Mouse (Mus musculus): Measurements from ENCODE around the gene Tifab.
"Not testable (repeated sequence)": the region's sequence is repeated elsewhere in the genome, so short reads cannot be mapped to it uniquely, and the experiment has no call there.

Tifab gene

DNA sequence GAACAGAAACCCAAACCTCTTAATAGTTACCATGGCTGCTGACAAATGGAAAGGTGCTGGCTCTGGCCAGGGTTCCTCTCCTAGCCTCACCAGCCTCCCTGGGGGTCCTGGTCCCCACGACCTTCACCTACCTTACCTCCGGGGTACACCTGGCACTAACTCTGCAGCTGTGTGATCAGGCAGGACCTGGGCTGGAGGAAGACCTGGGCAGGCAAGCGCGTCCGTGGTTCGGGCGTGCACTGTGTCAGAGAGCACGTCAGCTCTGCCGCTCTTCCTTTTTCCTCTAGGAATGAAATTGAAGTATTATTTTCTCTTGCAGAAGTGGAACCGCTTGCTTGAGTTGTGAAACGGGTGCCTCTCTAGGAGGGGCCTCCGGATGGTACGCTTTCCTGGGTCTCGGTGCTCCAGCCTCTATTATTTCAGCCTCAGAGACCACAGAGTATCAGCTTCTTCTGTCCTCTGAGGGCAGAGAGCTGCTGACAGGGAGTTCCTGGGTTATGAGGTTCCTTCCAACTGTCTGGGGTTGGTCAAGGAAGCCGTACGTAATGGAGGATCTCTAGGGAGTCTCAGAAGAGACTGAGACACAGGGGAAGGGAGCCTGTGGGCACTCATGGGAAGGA, at the start of gene Tifab:
Tifab (minus strand) TSS at position 470 of the 620 bp plus-strand sequence.
- DNase-seq (ENCODE audit: low spot score): no peak

DNA sequence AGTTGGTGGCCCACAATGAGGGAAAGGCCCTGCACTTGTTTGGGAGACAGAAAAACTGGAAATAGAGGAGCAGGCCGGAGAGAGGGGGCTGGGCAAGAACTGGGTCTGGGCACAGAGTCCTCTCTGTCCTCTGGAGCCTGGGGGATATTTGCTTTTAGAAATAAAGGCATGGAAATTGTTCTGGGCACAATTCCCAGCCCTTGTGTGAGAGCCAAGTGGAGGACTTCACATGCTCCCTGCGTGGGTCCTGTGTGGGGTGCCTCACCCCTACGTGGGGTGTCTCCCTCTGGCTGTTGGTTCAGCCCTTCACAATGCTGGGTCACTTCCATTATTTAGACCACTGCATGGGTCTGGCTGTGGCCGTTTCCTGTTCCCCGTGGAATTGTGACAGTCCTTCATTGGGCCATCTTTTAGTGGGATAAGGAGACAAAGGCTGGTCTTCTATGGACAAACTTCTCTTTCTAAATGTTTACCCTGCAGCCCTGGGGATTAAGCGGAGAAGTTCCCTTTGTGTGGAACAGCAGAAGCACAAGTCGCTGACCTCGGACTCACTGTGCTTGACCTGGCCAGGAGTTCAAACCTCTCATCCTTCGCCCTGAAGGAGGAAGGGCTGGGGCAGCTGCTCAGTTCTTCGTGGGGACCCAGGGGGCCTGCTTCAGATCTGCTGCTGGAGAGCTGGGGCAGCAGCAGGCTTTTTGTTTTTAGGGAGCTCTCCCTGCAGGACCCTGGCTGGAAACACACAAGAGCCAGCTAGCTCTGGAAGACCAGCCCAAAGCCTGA, 47.7 kb upstream of the Tifab start:
- DNase-seq (ENCODE audit: low spot score): peak; percentile 5

- no peak for DNase-seq (ENCODE audit: low spot score)
Measured at GRCm38 (mm10) chr13:56223625-56224024, 44.9 kb upstream of the Tifab start.

DNA sequence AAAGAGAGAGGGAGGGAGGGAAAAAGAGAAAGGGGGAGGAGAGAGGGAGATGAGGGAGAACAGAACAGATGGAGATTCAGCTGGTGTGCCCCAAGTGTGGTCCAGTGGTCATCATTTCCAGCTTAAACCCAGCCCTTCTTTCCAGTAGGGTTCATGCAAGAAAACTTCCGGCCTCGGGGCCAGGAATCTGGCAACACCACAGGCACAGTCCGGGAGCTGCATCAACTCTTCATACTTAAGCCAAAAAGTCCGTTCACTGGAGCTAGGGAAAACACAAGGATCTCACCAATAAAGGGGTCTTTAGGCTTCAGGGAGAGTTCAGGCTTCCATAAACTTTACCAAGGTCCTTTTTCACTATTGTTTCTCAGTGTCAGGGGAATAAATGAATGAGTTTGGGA, 44.2 kb upstream of the Tifab start:
- DNase-seq (ENCODE audit: low spot score): no peak

- no peak for DNase-seq (ENCODE audit: low spot score)
Measured at GRCm38 (mm10) chr13:56221995-56222848, 43.5 kb upstream of the Tifab start.

- DNase-seq (ENCODE audit: low spot score): no peak
Measured at GRCm38 (mm10) chr13:56221129-56221910, 42.6 kb upstream of the Tifab start.

DNA sequence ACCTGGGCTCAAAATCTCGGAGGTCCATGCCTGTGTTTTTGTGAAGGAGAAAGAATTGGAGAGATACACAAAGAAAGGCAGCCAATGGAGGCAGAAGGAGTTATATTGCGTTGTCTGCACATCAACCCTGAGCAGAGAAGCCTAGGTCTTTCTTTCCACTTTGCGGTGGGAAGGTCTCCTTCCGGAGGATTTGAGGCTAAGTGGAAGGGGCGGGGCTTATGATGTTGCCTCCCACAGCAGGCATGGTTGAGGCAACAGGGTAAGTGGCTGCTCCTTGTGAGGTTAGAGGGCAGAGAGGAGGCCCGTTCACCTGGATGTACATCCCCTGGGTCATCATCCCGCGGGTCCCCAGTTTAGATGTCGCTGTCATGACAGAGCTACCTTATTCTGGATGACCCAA, 40.6 kb upstream of the Tifab start:
- DNase-seq (ENCODE audit: low spot score): no peak

DNA sequence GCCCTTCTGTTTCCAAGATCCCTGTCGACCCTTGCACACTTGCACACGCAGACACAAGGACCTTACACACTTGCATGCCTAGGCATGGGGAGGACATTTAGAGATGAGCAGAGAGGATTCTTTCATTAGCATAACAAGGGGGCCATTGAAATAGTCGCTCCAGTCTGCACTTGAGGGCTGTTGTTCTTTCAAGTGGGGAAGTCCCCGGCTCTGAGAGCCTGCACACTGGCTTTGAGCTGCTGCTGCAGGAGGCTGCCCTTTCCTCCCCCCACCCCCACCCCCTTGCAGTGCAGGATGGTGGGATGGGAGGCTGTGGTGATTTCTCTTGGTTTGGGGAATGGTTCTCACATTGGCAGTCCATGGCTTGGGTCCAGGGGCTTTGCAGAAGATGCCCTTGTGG, 37.4 kb upstream of the Tifab start:
- DNase-seq (ENCODE audit: low spot score): no peak

DNA sequence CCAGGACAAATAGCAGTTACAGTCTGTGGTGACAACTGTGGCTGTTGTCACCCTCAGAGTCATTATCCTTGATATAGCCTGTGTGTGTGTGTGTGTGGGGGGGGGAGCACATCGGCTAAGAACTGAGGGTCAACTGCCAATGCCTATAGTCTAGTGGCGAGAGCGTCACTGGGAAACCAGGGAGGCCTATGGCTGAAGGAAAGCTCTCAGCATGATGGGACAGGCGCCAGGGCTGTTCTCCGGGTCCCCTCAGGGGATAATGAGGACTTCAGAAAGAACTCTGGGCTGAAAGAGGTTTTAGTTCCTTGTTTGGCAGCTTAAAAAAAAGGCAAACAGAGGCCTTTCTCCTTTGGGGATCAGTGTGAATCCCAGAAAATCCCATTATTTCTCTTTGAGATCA, 35.9 kb upstream of the Tifab start:
- DNase-seq (ENCODE audit: low spot score): no peak

DNA sequence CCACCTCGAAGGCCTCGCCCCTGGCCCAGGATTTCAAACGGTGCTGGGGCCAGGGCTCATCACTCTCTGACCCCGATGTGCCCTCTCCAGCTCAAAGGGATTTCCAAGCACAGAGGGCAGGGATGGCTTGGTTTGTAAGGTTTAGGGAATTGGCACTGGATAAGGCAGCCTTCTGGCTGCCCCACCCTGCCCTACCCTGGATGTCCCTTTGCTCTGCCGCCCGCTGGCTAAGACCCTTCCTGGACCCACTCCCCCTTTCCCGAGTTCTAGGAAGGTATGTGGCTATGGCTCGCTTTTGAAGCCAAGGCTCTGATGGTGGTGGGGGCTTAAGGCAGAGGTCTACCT, 30.4 kb upstream of the Tifab start:
- DNase-seq (ENCODE audit: low spot score): no peak

DNA sequence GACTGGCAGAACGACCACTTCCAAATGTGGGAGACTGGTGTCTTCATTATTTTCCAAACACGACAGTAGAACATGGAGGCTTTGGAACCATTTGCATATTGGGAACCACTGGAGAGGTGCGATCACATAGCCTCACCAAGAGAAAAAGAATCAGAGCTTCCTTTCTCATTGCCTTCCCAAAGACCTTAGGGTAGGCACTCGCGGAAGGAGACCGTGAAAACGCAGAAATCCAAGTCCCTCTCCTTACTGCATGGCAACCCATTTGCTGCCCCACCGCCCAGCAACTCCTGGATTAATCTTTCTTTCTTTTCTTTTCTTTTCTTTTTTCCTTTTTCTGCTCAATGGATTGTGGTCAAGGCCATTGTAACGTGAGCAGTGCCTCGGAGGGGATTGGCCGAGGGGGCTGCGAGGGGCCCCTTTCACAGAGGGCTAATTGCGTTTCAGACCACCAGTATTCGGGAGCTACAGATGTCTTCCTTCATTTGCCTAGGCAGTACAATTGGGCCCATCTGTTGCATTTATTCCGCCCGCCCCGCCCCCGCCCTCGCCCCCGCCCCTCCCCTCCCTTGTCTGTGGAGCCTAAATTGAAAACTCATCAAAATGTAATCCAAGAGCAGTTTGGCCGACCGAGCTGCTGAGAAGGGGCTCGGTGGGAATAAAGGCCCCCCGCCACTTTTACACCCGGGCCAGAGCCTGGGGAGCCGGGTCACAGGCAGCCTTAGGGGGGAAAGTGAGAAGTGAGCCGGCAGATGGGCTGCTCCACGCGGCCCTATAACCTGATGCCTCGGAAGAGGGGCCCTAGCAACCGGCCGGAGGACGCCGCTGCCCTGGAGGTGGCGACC, 29.8 kb upstream of the Tifab start:
- no peak for DNase-seq (ENCODE audit: low spot score)

DNA sequence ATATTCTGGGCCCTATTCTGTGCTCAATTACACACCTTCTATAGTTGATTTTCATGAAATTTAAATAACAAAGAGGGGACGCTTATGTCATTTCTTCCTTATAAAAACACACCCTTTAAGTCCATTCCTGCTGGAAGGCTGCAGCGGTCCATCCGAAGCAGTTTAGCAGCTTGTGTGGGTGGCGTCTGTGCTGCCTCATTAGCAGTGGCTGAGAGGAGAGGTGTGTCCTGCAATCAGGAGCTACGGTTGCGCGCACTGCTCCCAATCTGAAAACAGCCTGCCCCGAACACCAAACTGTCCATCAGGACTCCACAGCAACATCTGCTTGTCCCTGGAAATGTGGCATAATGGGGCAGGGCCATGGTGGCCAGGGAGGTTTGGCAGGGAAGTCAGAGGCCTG, 20.8 kb upstream of the Tifab start:
- DNase-seq (ENCODE audit: low spot score): no peak

DNA sequence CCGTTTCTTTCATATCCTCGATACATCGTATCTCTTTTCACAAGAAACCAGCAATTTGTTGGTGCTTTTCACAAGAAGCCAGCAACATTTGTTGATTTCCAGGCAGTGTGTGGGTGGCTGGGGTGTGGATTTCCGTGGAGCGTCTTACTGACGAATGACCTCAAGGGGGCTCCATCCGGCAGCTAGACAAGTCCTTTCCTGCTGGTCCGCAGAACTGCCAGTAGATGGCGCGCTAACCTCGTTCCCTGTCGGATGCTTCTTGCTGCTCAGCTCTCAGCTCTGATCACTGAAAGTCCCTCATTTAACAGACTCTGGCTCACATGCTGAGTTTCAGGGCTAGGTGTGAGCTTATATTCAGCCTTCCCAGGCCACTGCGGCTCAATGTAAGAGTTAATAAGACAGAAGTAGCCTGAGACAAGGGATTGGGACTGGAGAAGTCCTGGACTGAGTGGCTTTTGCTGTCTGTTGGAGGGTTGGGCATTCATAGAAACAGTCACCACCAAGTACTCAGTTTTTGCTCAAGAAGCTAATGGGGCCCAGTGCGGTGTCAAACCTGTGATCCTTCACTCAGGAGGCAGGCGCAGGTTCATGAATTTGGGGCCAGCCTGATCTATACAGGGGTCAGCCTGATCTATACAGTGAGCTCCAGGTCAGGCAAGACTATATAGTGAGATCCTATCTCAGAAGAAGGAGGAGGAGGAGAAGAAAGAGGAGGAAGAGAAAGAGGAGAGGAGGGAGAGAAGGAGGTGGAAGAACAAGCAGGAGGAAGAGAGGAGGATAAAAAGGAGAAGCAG, 19.0 kb upstream of the Tifab start:
- DNase-seq (ENCODE audit: low spot score): peak; percentile 91

DNA sequence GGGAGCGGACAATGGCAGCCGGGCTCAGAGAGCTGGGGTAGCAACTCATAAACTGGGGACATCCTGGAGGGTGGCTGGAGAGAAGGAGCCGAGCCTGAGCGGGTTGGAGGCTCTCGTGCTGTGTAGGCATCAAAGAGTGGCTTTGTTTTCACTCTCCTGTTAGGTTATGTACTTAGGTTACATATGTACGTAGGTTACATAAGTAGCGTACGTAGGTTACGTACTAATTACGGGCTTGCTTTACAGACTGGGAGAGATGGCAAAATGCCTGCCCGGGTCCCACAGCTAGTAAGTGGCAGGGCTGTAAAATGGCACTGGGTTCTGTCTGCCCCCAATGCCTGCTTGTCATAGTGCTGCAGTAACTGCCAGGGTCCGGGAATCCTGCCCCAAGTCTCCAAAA, 18.3 kb upstream of the Tifab start:
- no peak for DNase-seq (ENCODE audit: low spot score)

DNA sequence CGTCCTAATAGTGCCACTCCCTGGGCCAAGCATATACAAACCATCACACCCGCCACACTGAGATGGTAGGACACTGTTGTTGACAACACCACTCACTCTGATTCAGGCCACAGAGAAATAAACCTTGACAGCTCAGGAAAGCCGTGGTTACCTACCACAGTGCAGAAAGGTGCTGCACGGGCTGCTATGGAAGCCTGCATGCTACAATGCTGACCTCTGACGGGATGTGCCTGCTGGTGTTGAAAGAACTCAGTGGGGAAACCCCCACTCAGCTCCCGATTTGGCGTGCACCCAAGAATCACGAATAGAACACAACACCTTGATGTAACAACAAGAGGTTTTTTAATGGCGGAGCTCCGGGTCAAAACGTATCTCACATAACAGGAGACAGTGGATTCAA, 17.1 kb upstream of the Tifab start:
- not testable (repeated sequence) for DNase-seq (ENCODE audit: low spot score)

DNA sequence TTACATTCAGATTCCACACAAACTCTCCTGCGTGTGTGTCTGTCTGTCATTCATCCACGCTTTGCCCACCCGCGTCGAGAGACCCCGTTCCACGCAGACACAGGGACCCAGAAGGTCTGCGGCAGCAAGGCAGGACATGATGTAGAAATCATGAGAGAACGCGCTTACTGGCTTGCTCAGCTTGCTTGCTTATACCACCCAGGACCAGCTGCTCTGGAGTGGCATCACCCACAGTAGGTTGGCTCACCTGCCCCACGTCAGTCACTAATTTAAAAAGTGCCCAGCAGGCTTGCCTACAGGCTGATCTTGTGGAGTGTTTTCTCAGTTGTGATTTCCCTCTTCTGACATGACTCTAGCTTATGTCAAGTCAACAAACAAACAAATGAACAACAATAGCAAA, 15.5 kb upstream of the Tifab start:
- DNase-seq (ENCODE audit: low spot score): not testable (repeated sequence)

DNA sequence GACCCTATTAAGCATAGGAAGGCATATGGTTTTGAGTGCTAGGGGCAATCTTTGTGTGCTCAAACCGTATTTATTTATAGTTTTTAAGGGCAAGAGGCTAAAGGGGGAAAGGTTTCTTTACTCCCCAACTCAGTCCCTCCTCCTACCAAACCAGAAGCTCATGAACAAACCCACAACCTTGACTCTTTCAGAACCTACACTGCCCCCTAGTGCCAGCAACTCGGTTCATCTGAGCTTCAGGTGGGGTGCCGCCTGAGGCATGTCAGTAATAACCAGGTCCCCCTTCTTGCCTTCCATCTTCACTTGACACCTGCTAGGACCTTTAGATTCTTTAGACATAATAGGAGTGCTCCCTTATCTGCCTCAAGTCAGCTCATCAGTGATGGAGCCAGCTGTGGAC, 12.5 kb upstream of the Tifab start:
- DNase-seq (ENCODE audit: low spot score): peak; percentile 11

DNA sequence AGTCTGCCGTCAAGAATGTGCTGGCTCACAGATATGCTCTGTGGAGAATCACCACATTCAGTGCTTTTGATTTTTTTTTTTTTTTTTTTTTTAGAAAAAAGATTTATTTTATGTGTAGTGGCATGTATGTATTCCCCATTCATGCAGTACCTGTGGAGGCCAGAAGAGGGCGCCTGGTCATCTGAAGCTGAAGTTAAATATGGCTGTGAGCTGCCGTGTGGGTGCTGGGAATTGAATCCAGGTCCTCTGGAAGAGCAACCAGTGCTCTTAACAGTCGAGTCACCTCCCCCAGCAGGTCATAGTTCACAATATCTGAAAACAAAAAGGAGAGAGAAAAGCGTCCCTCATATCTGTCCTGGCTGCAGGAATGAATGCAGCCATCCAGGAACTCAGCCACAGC, 11.0 kb upstream of the Tifab start:
- no peak for DNase-seq (ENCODE audit: low spot score)

GRCm38 (mm10) chr13:56183687-56184086, 5.0 kb upstream of the Tifab start:
- DNase-seq (ENCODE audit: low spot score): no peak

GRCm38 (mm10) chr13:56181424-56181823, 2.7 kb upstream of the Tifab start:
- no peak for DNase-seq (ENCODE audit: low spot score)
